8 mouse cellular contexts compared by ENCODE assay signal in genomic region chr1:36709055-36709853, GRCm38 (mm10). TPM values are rescaled to one million over a fixed set of nuclear protein-coding genes. Genes with fewer than 3 reads are reported as not detected.
DNase-seq lines count a peak whose midpoint lies in the region; ATAC-seq lines count a peak whose summit lies in the region.

No protein-coding gene starts in this region.

- H3K36me3 ChIP-seq in forebrain, embryonic 16.5 days (ENCODE audit: control insufficient read depth, insufficient read depth): peaks cover 17% of the 10 kb centered on the region
- H3K36me3 ChIP-seq in intestine, embryonic 15.5 days: peaks cover 16% of the 10 kb centered on the region
- H3K36me3 ChIP-seq in liver, embryonic 15.5 days (replicated peaks): peaks cover 35% of the 10 kb centered on the region

- peak overlapping the region; percentile 73 for H3K27ac ChIP-seq in forebrain, embryonic 16.5 days (ENCODE audit: low read length)
- H3K27ac ChIP-seq in intestine, embryonic 15.5 days: peak overlapping the region; percentile 82
- peak overlapping the region; percentile 80 for H3K27ac ChIP-seq in liver, embryonic 15.5 days (replicated peaks)

- H3K9ac ChIP-seq in forebrain, embryonic 16.5 days (replicated peaks; ENCODE audit: low read depth, low read length): peak overlapping the region; percentile 96
- peak overlapping the region; percentile 86 for H3K9ac ChIP-seq in intestine, embryonic 15.5 days
- peak overlapping the region; percentile 89 for H3K9ac ChIP-seq in liver, embryonic 15.5 days

- H3K4me2 ChIP-seq in forebrain, embryonic 16.5 days (ENCODE audit: low read length): peak overlapping the region; percentile 85
- H3K4me2 ChIP-seq in intestine, embryonic 15.5 days (replicated peaks): peak overlapping the region; percentile 72
- peak overlapping the region; percentile 88 for H3K4me2 ChIP-seq in liver, embryonic 15.5 days

- ATAC-seq in forebrain, embryonic 16.5 days: peak; percentile 67
- peak; percentile 77 for ATAC-seq in intestine, embryonic 15.5 days
- peak; percentile 66 for ATAC-seq in liver, embryonic 15.5 days (ENCODE audit: insufficient read depth)

- DNase-seq in 3T3-L1 (ENCODE audit: low read depth, low spot score): peak; percentile 63
- peak; percentile 78 for DNase-seq in CD4-positive, CD25-positive, alpha-beta regulatory T cell, adult 2 months (ENCODE audit: low read depth, low spot score)
- DNase-seq in brain, adult 2 months (ENCODE audit: low read depth, low spot score): peak; percentile 62
- peak; percentile 21 to 44 for DNase-seq in natural killer cell, adult 2 months (ENCODE audit: low spot score in 2 of 2)
- DNase-seq in yolk sac, embryonic 10.5 days (ENCODE audit: low spot score): no peak

- H3K4me1 ChIP-seq in forebrain, embryonic 16.5 days (replicated peaks; ENCODE audit: control insufficient read depth, insufficient read depth, low read length): peaks cover 19% of the 10 kb centered on the region
- peaks cover 16% of the 10 kb centered on the region for H3K4me1 ChIP-seq in intestine, embryonic 15.5 days (replicated peaks)
- peaks cover 30% of the 10 kb centered on the region for H3K4me1 ChIP-seq in liver, embryonic 15.5 days (replicated peaks)

- no peaks in the 10 kb centered on the region for H3K27me3 ChIP-seq in forebrain, embryonic 16.5 days (replicated peaks; ENCODE audit: control insufficient read depth, insufficient read depth, low read length)
- no peaks in the 10 kb centered on the region for H3K27me3 ChIP-seq in intestine, embryonic 15.5 days (replicated peaks)
- H3K27me3 ChIP-seq in liver, embryonic 15.5 days: no peaks in the 10 kb centered on the region

- no peaks in the 10 kb centered on the region for H3K9me3 ChIP-seq in forebrain, embryonic 16.5 days (ENCODE audit: control insufficient read depth, low read length)
- no peaks in the 10 kb centered on the region for H3K9me3 ChIP-seq in intestine, embryonic 15.5 days
- H3K9me3 ChIP-seq in liver, embryonic 15.5 days (replicated peaks): no peaks in the 10 kb centered on the region

- WGBS in forebrain, embryonic 16.5 days: under 1% methylated on average over 33 of the region's 33 CpGs
- under 1% methylated on average over 33 of the region's 33 CpGs for WGBS in intestine, embryonic 15.5 days
- under 1% methylated on average over 33 of the region's 33 CpGs for WGBS in liver, embryonic 15.5 days (ENCODE audit: insufficient replicate concordance)

- H3K4me3 ChIP-seq in forebrain, embryonic 16.5 days (replicated peaks; ENCODE audit: low read length): peak overlapping the region; percentile 95
- peak overlapping the region; percentile 85 for H3K4me3 ChIP-seq in intestine, embryonic 15.5 days (replicated peaks)
- peak overlapping the region; percentile 85 for H3K4me3 ChIP-seq in liver, embryonic 15.5 days (replicated peaks)

RNA-seq across cellular contexts. Expression of gene 4933424G06Rik, which starts 0.7 kb away (rescaled TPM):
- 0.77 TPM in 1 of 2 replicates, not detected in the other for polyA plus RNA-seq in forebrain, embryonic 16.5 days (2015; fragmentation: Nextera tagmentation; extraction: Ambion mirVana)
- polyA plus RNA-seq in intestine, embryonic 15.5 days (2015; fragmentation: Nextera tagmentation; extraction: Ambion mirVana): 0.34 TPM in 1 of 2 replicates, not detected in the other
- polyA plus RNA-seq in liver, embryonic 15.5 days (2015; fragmentation: Nextera tagmentation; extraction: Ambion mirVana): not detected in 2 replicates

RNA-seq across cellular contexts. Expression of gene Actr1b, which starts 5.0 kb away (rescaled TPM):
- polyA plus RNA-seq in forebrain, embryonic 16.5 days (2015; fragmentation: Nextera tagmentation; extraction: Ambion mirVana): 101 and 109 TPM in 2 replicates
- 90.3 and 92.0 TPM in 2 replicates for polyA plus RNA-seq in intestine, embryonic 15.5 days (2015; fragmentation: Nextera tagmentation; extraction: Ambion mirVana)
- 27.3 and 30.9 TPM in 2 replicates for polyA plus RNA-seq in liver, embryonic 15.5 days (2015; fragmentation: Nextera tagmentation; extraction: Ambion mirVana)

RNA-seq across cellular contexts. Expression of gene Cox5b, which starts 18.0 kb away (rescaled TPM):
- 480 and 516 TPM in 2 replicates for polyA plus RNA-seq in forebrain, embryonic 16.5 days (2015; fragmentation: Nextera tagmentation; extraction: Ambion mirVana)
- 832 and 903 TPM in 2 replicates for polyA plus RNA-seq in intestine, embryonic 15.5 days (2015; fragmentation: Nextera tagmentation; extraction: Ambion mirVana)
- 362 and 401 TPM in 2 replicates for polyA plus RNA-seq in liver, embryonic 15.5 days (2015; fragmentation: Nextera tagmentation; extraction: Ambion mirVana)

RNA-seq across cellular contexts. Expression of gene Fam178b, which starts 26.3 kb away (rescaled TPM):
- 0.34 TPM in 1 of 2 replicates, not detected in the other for polyA plus RNA-seq in forebrain, embryonic 16.5 days (2015; fragmentation: Nextera tagmentation; extraction: Ambion mirVana)
- polyA plus RNA-seq in intestine, embryonic 15.5 days (2015; fragmentation: Nextera tagmentation; extraction: Ambion mirVana): 0.25 and 0.59 TPM in 2 replicates
- polyA plus RNA-seq in liver, embryonic 15.5 days (2015; fragmentation: Nextera tagmentation; extraction: Ambion mirVana): 0.10 and 0.15 TPM in 2 replicates

RNA-seq across cellular contexts. Expression of gene Zap70, which starts 52.3 kb away (rescaled TPM):
- polyA plus RNA-seq in forebrain, embryonic 16.5 days (2015; fragmentation: Nextera tagmentation; extraction: Ambion mirVana): 1.2 and 1.4 TPM in 2 replicates
- 0.48 and 0.52 TPM in 2 replicates for polyA plus RNA-seq in intestine, embryonic 15.5 days (2015; fragmentation: Nextera tagmentation; extraction: Ambion mirVana)
- 0.13 and 0.15 TPM in 2 replicates for polyA plus RNA-seq in liver, embryonic 15.5 days (2015; fragmentation: Nextera tagmentation; extraction: Ambion mirVana)
